Mouse (Mus musculus) forebrain, embryonic 10.5 days (tissue): ENCODE results near the gene Chmp1a. TPM values are rescaled to one million over a fixed set of nuclear protein-coding genes. Genes with fewer than 3 reads are reported as not detected.

ENCODE experiments used
- DNase-seq: peaks from one replicate; pipeline ENCODE4 v3.0.0-alpha.2; 2017; ENCODE audit warnings: low spot score; ENCODE audit errors: extremely low spot score
- H3K27ac ChIP-seq: fragments of 300-500 bp; sonication (generic); 2 replicates; pipeline ENCODE4 v1.5.1; 2016; ENCODE audit warnings: mild to moderate bottlenecking
- H3K27me3 ChIP-seq: fragments of 300-500 bp; sonication (generic); 2 replicates; pipeline ENCODE4 v1.6.1; 2016; ENCODE audit warnings: mild to moderate bottlenecking; ENCODE audit not compliant: poor library complexity, severe bottlenecking
- H3K36me3 ChIP-seq: fragments of 300-500 bp; sonication (generic); replicated peaks from 2 replicates; pipeline ENCODE4 v1.6.1; 2016; ENCODE audit warnings: mild to moderate bottlenecking, moderate library complexity
- H3K4me1 ChIP-seq: fragments of 300-500 bp; sonication (generic); 2 replicates; pipeline ENCODE4 v1.6.1; 2016
- H3K4me3 ChIP-seq: fragments of 300-500 bp; sonication (generic); 2 replicates; pipeline ENCODE4 v1.5.1; 2016; ENCODE audit warnings: mild to moderate bottlenecking, moderate library complexity
- H3K9me3 ChIP-seq: fragments of 300-500 bp; sonication (generic); 2 replicates; pipeline ENCODE4 v1.6.1; 2016; ENCODE audit warnings: mild to moderate bottlenecking, moderate library complexity
- WGBS: fragments of 180-500 bp; shearing (Covaris S2); methylation state at CpG from one replicate; pipeline ENCODE4 v1.1.7; 2016; 5-methylcytosine and 5-hydroxymethylcytosine counted together
- polyA plus RNA-seq: library from polyadenylated mRNA; unstranded; fragments of >200 nt; fragmentation: Nextera tagmentation; extraction: Ambion mirVana; gene quantifications from 2 replicates; pipeline ENCODE4 v1.2.1, GENCODE M21; 2016

Chmp1a gene
- polyA plus RNA-seq, 1 experiment from 2014 or later: 144 TPM

- Histone ChIP-seq H3K9me3 (no peaks in the 10 kb centered on the region), H3K27ac (no peak overlapping the region), H3K4me3 (no peak overlapping the region), H3K4me1 (peaks cover 59% of the 10 kb centered on the region), H3K36me3 (no peaks in the 10 kb centered on the region), H3K27me3 (peaks cover 5% of the 10 kb centered on the region; the same call in 1 of the 2 replicates)
- no peak for DNase-seq
- 84% methylated on average over 7 of the region's 7 CpGs for WGBS
These were observed 23.7 kb downstream of the Chmp1a start for GRCm38 (mm10) chr8:123188841-123189240.

GRCm38 (mm10) chr8:123188006-123188405 is 24.6 kb downstream of the Chmp1a start:
- WGBS: 90% methylated on average over 2 of the region's 2 CpGs
- no peaks in the 10 kb centered on the region for H3K36me3 ChIP-seq
- peaks cover 5% of the 10 kb centered on the region; the same call in 1 of the 2 replicates for H3K27me3 ChIP-seq
- H3K4me1 ChIP-seq: peaks cover 57% of the 10 kb centered on the region
- H3K9me3 ChIP-seq: no peaks in the 10 kb centered on the region
- DNase-seq: no peak
- H3K4me3 ChIP-seq: no peak overlapping the region
- H3K27ac ChIP-seq: no peak overlapping the region

- WGBS: 47% methylated on average over 19 of the region's 19 CpGs
- Histone ChIP-seq H3K27me3 (0 out of 2 replicates have a peak, but pooled peaks cover 5% of the 10 kb centered on the region), H3K4me3 (peak within 1 kb of the TSS; percentile 23), H3K9me3 (no peaks in the 10 kb centered on the region), H3K36me3 (no peaks in the 10 kb centered on the region), H3K27ac (peak within 1 kb of the TSS; percentile 79), H3K4me1 (peaks cover 52% of the 10 kb centered on the region)
- DNase-seq: peak; percentile 39
These were observed 26.8 kb downstream of the Chmp1a start, which contains the start of gene Dpep1 for GRCm38 (mm10) chr8:123185566-123186409. TSS of gene Dpep1 (plus strand) at chr8:123186242.

- peak overlapping the region; percentile 48; the same call in 1 of the 2 replicates for H3K27ac ChIP-seq
- no peaks in the 10 kb centered on the region for H3K36me3 ChIP-seq
- WGBS: 68% methylated on average over 3 of the region's 3 CpGs
- DNase-seq: no peak
- no peaks in the 10 kb centered on the region for H3K27me3 ChIP-seq
- peaks cover 23% of the 10 kb centered on the region for H3K4me1 ChIP-seq
- H3K4me3 ChIP-seq: no peak overlapping the region
- peaks cover 33% of the 10 kb centered on the region for H3K9me3 ChIP-seq
These were observed 31.2 kb downstream of the Chmp1a start for GRCm38 (mm10) chr8:123181391-123181790.

- Histone ChIP-seq H3K4me3 (peak within 1 kb of the TSS; percentile 28), H3K36me3 (no peaks in the 10 kb centered on the region), H3K4me1 (peaks cover 26% of the 10 kb centered on the region), H3K9me3 (no peaks in the 10 kb centered on the region), H3K27me3 (no peaks in the 10 kb centered on the region), H3K27ac (peak within 1 kb of the TSS; percentile 51)
- DNase-seq: no peak
- 27% methylated on average over 13 of the region's 13 CpGs for WGBS
These were observed 54.6 kb downstream of the Chmp1a start, which contains the start of gene Sult5a1 for GRCm38 (mm10) chr8:123157888-123158465. TSS of gene Sult5a1 (minus strand) at chr8:123158315.

GRCm38 (mm10) chr8:123156070-123156773 is 56.3 kb downstream of the Chmp1a start:
- DNase-seq: no peak
- Histone ChIP-seq H3K4me1 (peaks cover 27% of the 10 kb centered on the region), H3K27me3 (no peaks in the 10 kb centered on the region), H3K9me3 (no peaks in the 10 kb centered on the region), H3K4me3 (no peak overlapping the region), H3K36me3 (no peaks in the 10 kb centered on the region), H3K27ac (no peak overlapping the region)
- WGBS: 83% methylated on average over 9 of the region's 9 CpGs

GRCm38 (mm10) chr8:123155177-123155576 is 57.4 kb downstream of the Chmp1a start:
- DNase-seq: no peak

More at GRCm38 (mm10) chr8:123155177-123155576, 57.4 kb downstream of the Chmp1a start:
- no peaks in the 10 kb centered on the region for H3K9me3 ChIP-seq
- no peak overlapping the region for H3K27ac ChIP-seq
- no peaks in the 10 kb centered on the region for H3K27me3 ChIP-seq
- no peak overlapping the region for H3K4me3 ChIP-seq
- H3K36me3 ChIP-seq: no peaks in the 10 kb centered on the region
- H3K4me1 ChIP-seq: peaks cover 34% of the 10 kb centered on the region
- WGBS: 72% methylated on average over 5 of the region's 5 CpGs

Other genes starting within 250 kb of the Chmp1a start
- 33.4 and 33.8 TPM in 2 replicates for gene Ankrd11, start 170.5 kb downstream of the Chmp1a start, polyA plus RNA-seq
- gene Spg7, start 149.8 kb downstream of the Chmp1a start, polyA plus RNA-seq: 53.9 and 56.8 TPM in 2 replicates
- 1,382 and 1,410 TPM in 2 replicates for gene Rpl13, start 110.4 kb downstream of the Chmp1a start, polyA plus RNA-seq
- 0.94 and 1.3 TPM in 2 replicates for gene Cpne7, start 95.4 kb downstream of the Chmp1a start, polyA plus RNA-seq
- gene Sult5a1, start 54.4 kb downstream of the Chmp1a start, polyA plus RNA-seq: 2.2 and 2.7 TPM in 2 replicates
- gene Dpep1, start 26.5 kb downstream of the Chmp1a start, polyA plus RNA-seq: 10.1 and 11.4 TPM in 2 replicates
- gene Spata33, start 69 bp upstream of the Chmp1a start, polyA plus RNA-seq: 5.2 and 5.8 TPM in 2 replicates
- 36.8 and 40.3 TPM in 2 replicates for gene Cdk10, start 12.1 kb upstream of the Chmp1a start, polyA plus RNA-seq
- gene Spata2l, start 23.5 kb upstream of the Chmp1a start, polyA plus RNA-seq: 1.4 and 1.8 TPM in 2 replicates
- gene Zfp276, start 41.4 kb upstream of the Chmp1a start, polyA plus RNA-seq: 23.4 and 24.0 TPM in 2 replicates
- gene Vps9d1, start 41.6 kb upstream of the Chmp1a start, polyA plus RNA-seq: 21.2 and 23.5 TPM in 2 replicates
- gene Fanca, start 105.8 kb upstream of the Chmp1a start, polyA plus RNA-seq: 49.6 and 52.3 TPM in 2 replicates
- gene Spire2, start 120.0 kb upstream of the Chmp1a start, polyA plus RNA-seq: 6.5 and 6.9 TPM in 2 replicates
- 146 and 151 TPM in 2 replicates for gene Tcf25, start 161.0 kb upstream of the Chmp1a start, polyA plus RNA-seq
- gene Mc1r, start 194.3 kb upstream of the Chmp1a start, polyA plus RNA-seq: 0.06 and 0.07 TPM in 2 replicates
- 205 and 261 TPM in 2 replicates for gene Tubb3, start 198.7 kb upstream of the Chmp1a start, polyA plus RNA-seq
- 45.9 and 49.9 TPM in 2 replicates for gene Def8, start 210.8 kb upstream of the Chmp1a start, polyA plus RNA-seq